Mouse (Mus musculus): ENCODE measurements at regions not wholly inside any gene's neighbourhood (a gene's known extent, or its start where the extent isn't known, plus 50 kb on each side); places are given as distances from the start of the nearest gene placed in this dataset.

DNA sequence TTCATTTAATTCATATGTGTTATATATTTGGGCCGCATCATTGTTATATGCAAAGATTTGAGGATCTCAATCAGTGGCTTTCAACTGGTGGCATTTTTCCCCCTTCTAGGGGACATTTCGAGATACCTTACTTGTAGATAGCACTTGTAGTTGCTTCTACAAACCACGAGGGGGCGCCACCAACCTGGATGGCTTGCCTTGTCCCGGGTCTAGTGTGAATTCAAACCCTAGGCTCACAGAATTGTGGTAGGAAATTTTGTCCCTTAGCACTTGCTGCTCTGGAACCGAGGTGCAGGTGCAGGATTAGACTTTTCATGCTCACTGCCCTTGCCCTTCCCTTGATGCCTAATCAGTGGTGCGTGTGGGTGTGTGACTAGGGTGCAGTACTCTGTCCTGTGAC is 252.2 kb downstream of the Uaca start:
- Histone ChIP-seq H3K9ac (replicated peaks; ENCODE audit: low read length) (no peak overlapping the region), H3K4me3 (replicated peaks; ENCODE audit: low read depth, low read length) (no peak overlapping the region), H3K9me3 (ENCODE audit: control insufficient read depth, low read length) (no peaks in the 10 kb centered on the region), H3K4me2 (ENCODE audit: low read length) (no peak overlapping the region), H3K36me3 (ENCODE audit: control insufficient read depth, insufficient read depth, low read length) (no peaks in the 10 kb centered on the region), H3K27me3 (ENCODE audit: control insufficient read depth, insufficient read depth, low read length) (no peaks in the 10 kb centered on the region; the same call in 1 of the 2 replicates), H3K27ac (replicated peaks; ENCODE audit: low read depth, low read length) (no peak overlapping the region), H3K4me1 (ENCODE audit: control insufficient read depth, insufficient read depth, low read length) (peaks cover 14% of the 10 kb centered on the region)
- ATAC-seq (ENCODE audit: low FRiP score, low TSS enrichment) = no peak
- WGBS = 15% methylated on average over 7 of the region's 7 CpGs
- DNase-seq = peak; percentile 84

DNA sequence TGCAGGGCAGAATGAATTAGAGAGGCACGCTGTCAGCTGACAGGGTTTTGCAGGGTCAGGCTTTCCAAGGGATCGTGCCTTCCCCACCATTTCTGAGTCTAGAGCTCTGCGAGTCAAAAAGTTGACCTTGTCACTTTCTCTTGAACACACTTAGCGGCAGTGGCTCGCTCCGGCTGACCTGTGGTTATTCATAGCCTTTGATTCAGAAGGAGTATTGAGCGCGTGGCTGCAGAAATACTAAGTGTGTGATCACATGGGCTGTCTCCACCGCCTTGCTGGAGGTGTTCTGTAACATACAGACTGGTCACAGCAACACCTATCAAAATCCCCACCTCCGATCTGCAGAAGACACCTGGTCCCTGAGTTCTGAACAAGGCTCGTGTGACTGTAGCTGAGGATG is 252.9 kb downstream of the Uaca start:
- 81% methylated on average over 11 of the region's 11 CpGs for WGBS
- no peaks in the 10 kb centered on the region for H3K36me3 ChIP-seq (ENCODE audit: control insufficient read depth, insufficient read depth, low read length)
- ATAC-seq (ENCODE audit: low FRiP score, low TSS enrichment) = no peak
- H3K4me3 ChIP-seq (replicated peaks; ENCODE audit: low read depth, low read length) = no peak overlapping the region
- no peak for DNase-seq
- H3K9ac ChIP-seq (replicated peaks; ENCODE audit: low read length) = no peak overlapping the region
- H3K4me1 ChIP-seq (ENCODE audit: control insufficient read depth, insufficient read depth, low read length) = peaks cover 7% of the 10 kb centered on the region
- no peaks in the 10 kb centered on the region for H3K9me3 ChIP-seq (ENCODE audit: control insufficient read depth, low read length)
- H3K27ac ChIP-seq (replicated peaks; ENCODE audit: low read depth, low read length) = no peak overlapping the region
- H3K27me3 ChIP-seq (ENCODE audit: control insufficient read depth, insufficient read depth, low read length) = no peaks in the 10 kb centered on the region; the same call in 1 of the 2 replicates
- H3K4me2 ChIP-seq (ENCODE audit: low read length) = no peak overlapping the region

- DNase-seq (no peak), ATAC-seq (ENCODE audit: low FRiP score, low TSS enrichment) (no peak)
- 78% methylated on average over 15 of the region's 15 CpGs for WGBS
- H3K4me1 ChIP-seq (ENCODE audit: control insufficient read depth, insufficient read depth, low read length) = peaks cover 6% of the 10 kb centered on the region
- no peak overlapping the region for H3K27ac ChIP-seq (replicated peaks; ENCODE audit: low read depth, low read length)
- no peaks in the 10 kb centered on the region; the same call in 1 of the 2 replicates for H3K27me3 ChIP-seq (ENCODE audit: control insufficient read depth, insufficient read depth, low read length)
- H3K9me3 ChIP-seq (ENCODE audit: control insufficient read depth, low read length) = no peaks in the 10 kb centered on the region
- H3K9ac ChIP-seq (replicated peaks; ENCODE audit: low read length) = no peak overlapping the region
- no peaks in the 10 kb centered on the region for H3K36me3 ChIP-seq (ENCODE audit: control insufficient read depth, insufficient read depth, low read length)
- no peak overlapping the region for H3K4me3 ChIP-seq (replicated peaks; ENCODE audit: low read depth, low read length)
- no peak overlapping the region for H3K4me2 ChIP-seq (ENCODE audit: low read length)
Measured at GRCm38 (mm10) chr9:61048576-61048975, 254.2 kb downstream of the Uaca start.

DNA sequence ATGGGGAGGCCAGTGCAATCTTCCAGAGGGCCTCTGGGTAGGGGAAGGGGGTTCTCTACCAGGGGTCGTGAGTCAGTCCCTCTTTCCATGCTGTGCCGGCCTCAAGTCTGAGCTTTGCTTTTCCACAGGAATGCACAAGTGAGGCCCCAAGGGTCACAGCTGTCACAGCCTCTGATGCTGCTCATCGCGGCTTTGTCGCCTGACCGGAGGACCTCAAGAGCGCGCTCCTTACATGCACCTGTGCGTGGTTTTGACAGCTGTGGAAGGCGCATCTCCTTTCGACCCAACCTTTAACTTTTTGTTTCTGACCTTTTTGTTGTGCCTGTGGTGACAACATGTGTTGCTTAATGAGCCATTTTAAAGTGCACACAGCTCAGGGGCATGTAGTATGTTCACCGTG is 258.3 kb downstream of the Uaca start:
- Histone ChIP-seq H3K4me2 (ENCODE audit: low read length) (no peak overlapping the region), H3K4me1 (ENCODE audit: control insufficient read depth, insufficient read depth, low read length) (peaks cover 17% of the 10 kb centered on the region), H3K4me3 (replicated peaks; ENCODE audit: low read depth, low read length) (no peak overlapping the region), H3K9ac (replicated peaks; ENCODE audit: low read length) (no peak overlapping the region), H3K27ac (replicated peaks; ENCODE audit: low read depth, low read length) (no peak overlapping the region), H3K27me3 (ENCODE audit: control insufficient read depth, insufficient read depth, low read length) (no peaks in the 10 kb centered on the region), H3K36me3 (ENCODE audit: control insufficient read depth, insufficient read depth, low read length) (no peaks in the 10 kb centered on the region), H3K9me3 (ENCODE audit: control insufficient read depth, low read length) (no peaks in the 10 kb centered on the region)
- ATAC-seq (ENCODE audit: low FRiP score, low TSS enrichment) = no peak
- WGBS = 94% methylated on average over 12 of the region's 12 CpGs
- no peak for DNase-seq

GRCm38 (mm10) chr9:61054427-61054826 is 260.1 kb downstream of the Uaca start:
- peaks cover 12% of the 10 kb centered on the region for H3K4me1 ChIP-seq (ENCODE audit: control insufficient read depth, insufficient read depth, low read length)
- DNase-seq (peak; percentile 61), ATAC-seq (ENCODE audit: low FRiP score, low TSS enrichment) (no peak)
- no peaks in the 10 kb centered on the region for H3K9me3 ChIP-seq (ENCODE audit: control insufficient read depth, low read length)
- 40% methylated on average over 3 of the region's 3 CpGs for WGBS
- H3K27ac ChIP-seq (replicated peaks; ENCODE audit: low read depth, low read length) = no peak overlapping the region
- no peak overlapping the region for H3K9ac ChIP-seq (replicated peaks; ENCODE audit: low read length)
- no peaks in the 10 kb centered on the region for H3K36me3 ChIP-seq (ENCODE audit: control insufficient read depth, insufficient read depth, low read length)
- H3K4me3 ChIP-seq (replicated peaks; ENCODE audit: low read depth, low read length) = no peak overlapping the region
- no peak overlapping the region for H3K4me2 ChIP-seq (ENCODE audit: low read length)
- H3K27me3 ChIP-seq (ENCODE audit: control insufficient read depth, insufficient read depth, low read length) = no peaks in the 10 kb centered on the region

DNA sequence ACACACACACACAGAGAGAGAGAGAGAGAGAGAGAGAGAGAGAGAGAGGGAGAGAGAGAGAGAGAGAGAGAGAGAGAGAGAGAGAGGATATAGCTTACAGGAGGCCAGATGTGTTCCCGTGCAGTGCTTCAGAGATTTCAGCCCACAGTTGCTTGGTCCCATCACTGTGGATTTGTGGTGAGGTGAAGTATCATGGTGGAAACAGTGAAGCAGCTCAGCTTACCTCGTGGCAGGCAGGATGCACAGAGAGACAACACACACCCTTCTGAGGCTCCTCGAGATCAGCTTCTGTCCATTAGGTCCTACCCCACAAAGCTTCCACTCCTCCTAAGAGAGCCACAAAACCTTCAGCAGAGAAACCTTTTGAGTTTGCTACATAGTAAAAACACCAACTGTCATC is 261.1 kb downstream of the Uaca start:
- WGBS = 89% methylated on average over 3 of the region's 3 CpGs
- peaks cover 12% of the 10 kb centered on the region for H3K4me1 ChIP-seq (ENCODE audit: control insufficient read depth, insufficient read depth, low read length)
- H3K9me3 ChIP-seq (ENCODE audit: control insufficient read depth, low read length) = no peaks in the 10 kb centered on the region
- no peak for DNase-seq
- H3K9ac ChIP-seq (replicated peaks; ENCODE audit: low read length) = no peak overlapping the region
- no peak overlapping the region for H3K27ac ChIP-seq (replicated peaks; ENCODE audit: low read depth, low read length)
- ATAC-seq (ENCODE audit: low FRiP score, low TSS enrichment) = no peak
- H3K4me3 ChIP-seq (replicated peaks; ENCODE audit: low read depth, low read length) = no peak overlapping the region
- no peaks in the 10 kb centered on the region for H3K27me3 ChIP-seq (ENCODE audit: control insufficient read depth, insufficient read depth, low read length)
- no peaks in the 10 kb centered on the region for H3K36me3 ChIP-seq (ENCODE audit: control insufficient read depth, insufficient read depth, low read length)
- H3K4me2 ChIP-seq (ENCODE audit: low read length) = no peak overlapping the region

GRCm38 (mm10) chr9:61055928-61056730 is 261.8 kb downstream of the Uaca start:
- H3K9ac ChIP-seq (replicated peaks; ENCODE audit: low read length) = no peak overlapping the region
- no peaks in the 10 kb centered on the region for H3K9me3 ChIP-seq (ENCODE audit: control insufficient read depth, low read length)
- H3K36me3 ChIP-seq (ENCODE audit: control insufficient read depth, insufficient read depth, low read length) = no peaks in the 10 kb centered on the region
- H3K4me3 ChIP-seq (replicated peaks; ENCODE audit: low read depth, low read length) = no peak overlapping the region
- H3K27ac ChIP-seq (replicated peaks; ENCODE audit: low read depth, low read length) = no peak overlapping the region
- H3K4me2 ChIP-seq (ENCODE audit: low read length) = no peak overlapping the region
- H3K27me3 ChIP-seq (ENCODE audit: control insufficient read depth, insufficient read depth, low read length) = no peaks in the 10 kb centered on the region
- peaks cover 12% of the 10 kb centered on the region for H3K4me1 ChIP-seq (ENCODE audit: control insufficient read depth, insufficient read depth, low read length)
- ATAC-seq (ENCODE audit: low FRiP score, low TSS enrichment) (no peak), DNase-seq (no peak)
- 90% methylated on average over 15 of the region's 15 CpGs for WGBS

DNA sequence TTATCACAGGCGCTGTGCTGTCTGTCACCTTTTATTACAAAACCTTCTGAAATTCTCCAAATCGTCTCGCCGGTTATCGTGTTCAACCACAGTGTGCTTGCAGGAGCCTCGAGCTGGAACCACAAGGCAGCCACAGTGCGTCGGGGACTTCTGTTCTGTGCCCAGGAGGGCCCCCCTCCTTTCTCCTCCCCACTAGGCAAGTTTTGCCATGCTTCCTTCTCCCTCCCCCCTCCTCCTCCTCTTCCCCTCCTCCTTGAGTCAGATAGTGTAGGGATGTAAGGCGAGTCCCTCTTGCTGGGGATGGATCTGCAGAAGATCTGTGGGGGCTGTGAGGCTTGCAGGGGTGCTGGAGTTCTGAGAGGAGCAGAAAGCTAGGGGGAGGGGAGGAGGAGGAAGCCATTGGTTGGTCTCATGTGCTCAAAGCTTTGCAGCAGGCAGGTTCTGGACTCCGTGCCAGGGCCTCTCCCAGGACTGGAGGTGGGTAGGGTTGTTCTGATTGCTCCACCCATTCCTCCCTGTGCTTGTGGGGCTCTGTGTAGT is 262.5 kb downstream of the Uaca start:
- DNase-seq (peak; percentile 46), ATAC-seq (ENCODE audit: low FRiP score, low TSS enrichment) (no peak)
- Histone ChIP-seq H3K9me3 (ENCODE audit: control insufficient read depth, low read length) (no peaks in the 10 kb centered on the region), H3K9ac (replicated peaks; ENCODE audit: low read length) (no peak overlapping the region), H3K4me3 (replicated peaks; ENCODE audit: low read depth, low read length) (no peak overlapping the region), H3K27me3 (ENCODE audit: control insufficient read depth, insufficient read depth, low read length) (no peaks in the 10 kb centered on the region), H3K4me1 (ENCODE audit: control insufficient read depth, insufficient read depth, low read length) (peaks cover 12% of the 10 kb centered on the region), H3K27ac (replicated peaks; ENCODE audit: low read depth, low read length) (no peak overlapping the region), H3K36me3 (ENCODE audit: control insufficient read depth, insufficient read depth, low read length) (no peaks in the 10 kb centered on the region), H3K4me2 (ENCODE audit: low read length) (no peak overlapping the region)
- 36% methylated on average over 10 of the region's 10 CpGs for WGBS

GRCm38 (mm10) chr9:61059225-61059624 is 264.9 kb downstream of the Uaca start:
- Histone ChIP-seq H3K4me3 (replicated peaks; ENCODE audit: low read depth, low read length) (no peak overlapping the region), H3K27ac (replicated peaks; ENCODE audit: low read depth, low read length) (no peak overlapping the region), H3K4me2 (ENCODE audit: low read length) (no peak overlapping the region), H3K9me3 (ENCODE audit: control insufficient read depth, low read length) (no peaks in the 10 kb centered on the region), H3K36me3 (ENCODE audit: control insufficient read depth, insufficient read depth, low read length) (no peaks in the 10 kb centered on the region), H3K27me3 (ENCODE audit: control insufficient read depth, insufficient read depth, low read length) (no peaks in the 10 kb centered on the region), H3K9ac (replicated peaks; ENCODE audit: low read length) (no peak overlapping the region), H3K4me1 (ENCODE audit: control insufficient read depth, insufficient read depth, low read length) (peaks cover 12% of the 10 kb centered on the region)
- no peak for DNase-seq
- no peak for ATAC-seq (ENCODE audit: low FRiP score, low TSS enrichment)
